Mouse (Mus musculus) small intestine, adult 2 months (tissue): ENCODE results near the gene Cacng5. TPM values are rescaled to one million over a fixed set of nuclear protein-coding genes. Genes with fewer than 3 reads are reported as not detected.

Experiments used
- H3K27ac ChIP-seq: fragments of 200-500 bp; 2 replicates; pipeline ENCODE4 v1.5.1; 2012; ENCODE audit warnings: low read depth, low read length, control low read depth, inconsistent platforms; ENCODE audit not compliant: insufficient read depth
- H3K27me3 ChIP-seq: fragments of 200-500 bp; 2 replicates; pipeline ENCODE4 v1.6.1; 2012; ENCODE audit warnings: mild to moderate bottlenecking, moderate library complexity, low read length, inconsistent platforms; ENCODE audit not compliant: control insufficient read depth, insufficient read depth
- H3K36me3 ChIP-seq: fragments of 200-500 bp; 2 replicates; pipeline ENCODE4 v1.6.1; 2012; ENCODE audit warnings: mild to moderate bottlenecking, low read length, control low read depth, inconsistent platforms; ENCODE audit not compliant: control insufficient read depth, insufficient read depth
- H3K4me1 ChIP-seq: fragments of 200-500 bp; 2 replicates; pipeline ENCODE4 v1.6.1; 2012; ENCODE audit warnings: low read length, inconsistent platforms, mixed read lengths; ENCODE audit not compliant: control insufficient read depth, insufficient read depth, insufficient read length
- H3K4me3 ChIP-seq: fragments of 200-500 bp; 2 replicates; pipeline ENCODE4 v1.5.1; 2012; ENCODE audit warnings: low read depth, mild to moderate bottlenecking, control low read depth, inconsistent platforms, low read length, moderate library complexity
- CTCF ChIP-seq: fragments of 200-500 bp; IDR thresholded peaks from 2 replicates; pipeline ENCODE4 v1.5.1; 2012; ENCODE audit warnings: low read depth, mild to moderate bottlenecking, control low read depth, inconsistent platforms, low read length, moderate library complexity, mixed read lengths; ENCODE audit not compliant: insufficient replicate concordance, insufficient read length; ENCODE audit errors: extremely low read depth
- POLR2A ChIP-seq: fragments of 200-500 bp; IDR thresholded peaks from 2 replicates; pipeline ENCODE4 v1.6.1; 2012; ENCODE audit warnings: low read depth, mild to moderate bottlenecking, control low read depth, inconsistent platforms, low read length, moderate library complexity
- WGBS: fragments of 180-500 bp; shearing (Covaris S2); methylation state at CpG from one replicate; pipeline ENCODE4 v1.1.7; 2018; 5-methylcytosine and 5-hydroxymethylcytosine counted together
- polyA plus RNA-seq: library from polyadenylated mRNA; depleted of rRNA; stranded (reverse); fragments of >200 nt; gene quantifications from 2 replicates; pipeline ENCODE4 v1.2.3, GENCODE M21; 2012

Cacng5 gene
- polyA plus RNA-seq, 1 experiment, result 0.05 TPM

DNA sequence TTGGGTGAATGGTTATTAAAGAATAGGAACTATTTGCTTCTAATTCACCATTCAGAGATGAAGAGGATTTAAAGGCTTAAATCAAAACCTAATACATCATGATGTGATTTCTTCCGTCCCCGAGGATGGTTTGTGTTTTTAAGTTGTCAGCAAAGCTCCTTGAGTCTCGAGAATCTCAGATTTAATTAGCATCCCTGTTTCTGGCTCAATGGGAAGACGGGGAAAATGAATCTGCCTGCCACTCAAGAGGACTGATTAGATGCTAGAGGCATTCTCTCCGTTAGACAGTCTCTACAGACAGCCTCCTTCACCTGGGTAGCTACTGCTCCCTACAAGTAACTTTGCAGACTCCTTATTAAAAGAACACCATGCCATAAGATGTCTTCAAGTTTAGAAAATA, 32.0 kb upstream of the Cacng5 start:
- TF ChIP-seq POLR2A, result no peak
- TF ChIP-seq CTCF, result no peak
- no peak overlapping the region for H3K27ac ChIP-seq
- no peak overlapping the region for H3K4me3 ChIP-seq
- H3K27me3 ChIP-seq, result no peaks in the 10 kb centered on the region
- no peaks in the 10 kb centered on the region for H3K4me1 ChIP-seq
- peaks cover 66% of the 10 kb centered on the region for H3K36me3 ChIP-seq
- 91% methylated on average over 5 of the region's 5 CpGs for whole genome bisulfite sequencing

DNA sequence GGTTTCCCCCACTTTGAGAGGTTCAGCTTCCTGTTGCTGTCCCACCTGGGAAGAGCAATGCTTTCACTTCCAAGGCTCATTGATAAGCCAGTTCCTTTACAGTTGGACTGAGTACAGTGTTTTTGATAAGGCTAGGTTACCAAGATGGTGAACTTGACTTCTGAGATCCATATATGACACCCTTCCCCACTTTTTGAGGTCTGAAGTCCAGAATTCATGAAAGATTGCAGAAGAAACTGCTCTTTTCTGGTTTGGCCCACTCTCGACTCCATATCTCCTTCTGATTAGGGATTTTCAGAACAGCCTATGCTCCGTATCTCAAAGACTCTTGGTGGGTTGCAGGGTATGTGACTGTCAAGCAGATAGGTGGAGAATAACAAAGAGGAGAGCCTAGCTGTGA, 22.1 kb upstream of the Cacng5 start:
- H3K27ac ChIP-seq, result no peak overlapping the region
- H3K36me3 ChIP-seq, result peaks cover 27% of the 10 kb centered on the region
- no peaks in the 10 kb centered on the region for H3K27me3 ChIP-seq
- WGBS, result 88% methylated on average over 2 of the region's 2 CpGs
- H3K4me3 ChIP-seq, result no peak overlapping the region
- TF ChIP-seq POLR2A, result no peak
- no peak for TF ChIP-seq CTCF
- no peaks in the 10 kb centered on the region for H3K4me1 ChIP-seq

DNA sequence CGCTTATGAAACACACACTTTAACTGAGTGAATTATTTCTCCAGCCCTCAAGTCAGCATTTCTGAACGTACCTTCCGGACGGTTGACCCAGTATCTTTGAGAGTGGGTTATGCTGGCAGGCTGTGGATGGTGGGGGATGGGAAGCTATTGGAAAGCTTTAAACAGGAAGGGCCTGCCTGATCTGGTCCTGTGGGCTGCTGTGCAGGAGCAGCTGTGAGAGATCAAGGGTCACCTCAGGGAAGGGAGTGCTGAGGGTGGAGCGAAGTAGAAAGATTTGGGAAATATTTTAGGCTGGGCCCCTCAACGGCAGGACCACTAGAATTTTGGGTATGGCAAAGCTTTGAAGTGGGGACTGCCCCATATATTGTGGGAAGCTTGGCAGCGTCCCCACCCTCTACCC, 16.9 kb upstream of the Cacng5 start:
- Histone ChIP-seq H3K4me1 (no peaks in the 10 kb centered on the region), H3K27ac (no peak overlapping the region), H3K27me3 (no peaks in the 10 kb centered on the region), H3K4me3 (no peak overlapping the region), H3K36me3 (0 out of 2 replicates have a peak, but pooled peaks cover 2% of the 10 kb centered on the region)
- no peak for TF ChIP-seq POLR2A
- no peak for TF ChIP-seq CTCF
- WGBS, result 59% methylated on average over 7 of the region's 7 CpGs

DNA sequence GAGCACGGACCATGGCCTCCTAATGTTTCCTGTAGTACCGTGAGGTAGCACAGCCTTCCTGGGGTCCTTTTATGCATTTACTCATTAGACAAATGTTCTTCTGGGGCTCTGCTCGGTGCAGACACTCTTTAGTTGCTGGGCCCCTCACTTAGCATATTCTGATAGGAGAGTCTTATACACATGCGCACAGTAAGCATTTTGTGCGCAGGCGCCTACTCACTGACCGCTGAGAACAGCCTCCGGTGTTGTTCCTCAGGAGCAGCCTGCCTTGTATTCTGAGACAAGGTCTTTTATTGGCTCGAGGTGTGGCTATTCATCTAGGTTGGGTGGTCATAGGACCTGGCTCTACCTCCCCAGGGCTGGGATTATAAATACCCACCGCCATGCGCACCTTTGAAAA, 16.4 kb upstream of the Cacng5 start:
- Histone ChIP-seq H3K4me3 (no peak overlapping the region), H3K4me1 (no peaks in the 10 kb centered on the region), H3K27me3 (no peaks in the 10 kb centered on the region), H3K27ac (no peak overlapping the region), H3K36me3 (no peaks in the 10 kb centered on the region)
- 81% methylated on average over 11 of the region's 11 CpGs for WGBS
- TF ChIP-seq POLR2A, result no peak
- no peak for TF ChIP-seq CTCF

DNA sequence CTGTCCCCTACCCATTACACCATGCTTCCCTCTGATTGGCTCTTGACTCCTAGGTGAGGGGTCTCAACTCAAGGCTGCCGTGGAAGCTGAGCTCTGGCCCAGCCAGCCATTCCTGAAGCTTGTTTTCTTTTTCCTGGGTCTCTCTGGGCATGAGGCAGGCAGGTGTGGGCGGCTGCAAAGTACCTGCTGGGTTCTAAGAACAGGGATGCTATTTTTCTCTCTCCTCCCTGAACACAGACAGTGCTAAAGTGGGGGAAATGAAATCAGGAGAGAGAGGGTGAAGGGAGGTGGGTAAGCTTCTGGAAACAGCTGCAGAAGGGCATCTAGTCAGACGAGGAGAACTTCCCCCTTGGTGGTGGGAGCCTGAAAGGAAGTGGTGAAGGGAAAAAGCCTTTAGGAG, 14.9 kb upstream of the Cacng5 start:
- H3K36me3 ChIP-seq, result no peaks in the 10 kb centered on the region
- WGBS, result 41% methylated on average over 3 of the region's 3 CpGs
- H3K27ac ChIP-seq, result no peak overlapping the region

DNA sequence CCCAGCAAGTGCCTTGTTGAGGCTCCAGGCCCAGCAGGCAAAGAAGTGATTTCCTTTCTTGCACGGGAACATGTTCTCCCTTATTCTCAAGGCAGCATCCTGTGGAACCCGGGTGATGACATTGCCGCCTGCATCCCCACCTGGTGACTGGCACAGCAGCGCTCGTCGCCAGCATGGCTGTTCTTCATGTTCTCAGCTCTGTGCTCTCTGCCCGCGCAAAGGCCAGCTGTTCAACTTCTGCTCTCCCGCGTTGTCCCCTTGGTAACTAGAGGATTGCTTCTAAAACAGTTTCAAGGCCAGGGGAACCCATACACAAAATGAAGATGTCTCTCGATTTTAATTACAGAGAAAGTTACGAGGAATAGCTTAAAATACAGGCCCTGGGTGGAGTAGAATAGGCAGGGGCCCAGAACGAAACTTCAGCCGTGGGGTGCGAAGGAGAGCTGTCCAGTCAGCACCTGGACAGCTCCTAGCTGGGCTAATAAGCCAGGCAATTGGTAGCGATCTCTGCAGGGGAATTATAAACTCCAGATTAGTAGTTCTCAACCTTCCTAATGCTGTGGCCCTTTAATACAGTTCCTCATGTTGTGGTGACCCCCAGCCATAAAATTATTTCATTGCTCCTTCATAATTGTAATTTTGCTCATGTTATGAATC, 5.1 kb upstream of the Cacng5 start:
- no peaks in the 10 kb centered on the region for H3K27me3 ChIP-seq
- no peaks in the 10 kb centered on the region for H3K36me3 ChIP-seq
- no peak overlapping the region for H3K27ac ChIP-seq
- TF ChIP-seq CTCF, result no peak
- TF ChIP-seq POLR2A, result no peak
- H3K4me1 ChIP-seq, result no peaks in the 10 kb centered on the region
- WGBS, result 40% methylated on average over 16 of the region's 16 CpGs
- H3K4me3 ChIP-seq, result no peak overlapping the region

More for the DNA sequence above, 14.9 kb upstream of the Cacng5 start:
- H3K4me3 ChIP-seq, result no peak overlapping the region
- no peaks in the 10 kb centered on the region for H3K4me1 ChIP-seq
- no peaks in the 10 kb centered on the region for H3K27me3 ChIP-seq
- TF ChIP-seq CTCF (no peak), POLR2A (no peak)

DNA sequence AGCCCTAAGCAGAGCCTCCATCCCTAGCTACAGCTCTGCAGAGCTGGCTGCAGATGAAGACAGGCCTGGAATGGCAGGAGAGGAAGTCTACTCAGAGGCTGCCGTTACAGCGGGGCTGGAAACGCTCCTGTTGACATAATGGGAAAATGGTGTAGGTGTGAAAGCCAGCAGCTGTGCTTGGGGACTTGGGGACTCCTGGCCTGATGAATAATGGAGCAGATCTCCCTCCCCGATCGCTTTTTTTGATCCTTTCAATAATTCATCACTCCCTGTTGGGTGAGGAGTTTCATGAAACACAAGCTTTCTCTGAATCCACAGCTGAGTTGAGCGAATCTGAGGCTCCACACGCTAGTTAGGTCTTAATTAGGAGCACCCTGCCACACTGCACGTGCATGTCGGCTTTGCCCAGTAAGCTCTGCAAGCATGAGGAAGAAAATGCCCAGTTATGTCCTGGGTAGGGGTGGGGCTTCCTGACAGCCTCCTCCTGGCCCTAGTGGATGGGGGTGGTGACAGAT, 2.9 kb upstream of the Cacng5 start:
- Histone ChIP-seq H3K4me3 (no peak overlapping the region), H3K27ac (no peak overlapping the region), H3K4me1 (no peaks in the 10 kb centered on the region), H3K27me3 (no peaks in the 10 kb centered on the region), H3K36me3 (no peaks in the 10 kb centered on the region)
- 64% methylated on average over 9 of the region's 9 CpGs for WGBS
- TF ChIP-seq POLR2A, result no peak
- TF ChIP-seq CTCF, result no peak
